Mouse (Mus musculus) stomach, postnatal 0 days (tissue): Measurements from ENCODE around the gene Nfxl1. TPM values are rescaled to one million over a fixed set of nuclear protein-coding genes. Genes with fewer than 3 reads are reported as not detected.

Source experiments
- ATAC-seq: fragments of 200-750 bp; cut with Nextera tagmentation; 2 replicates; pipeline ENCODE4 v1.8.0; 2017; ENCODE audit not compliant: low FRiP score, low TSS enrichment
- DNase-seq: peaks from one replicate; pipeline ENCODE4 v3.0.0-alpha.2; 2016; ENCODE audit warnings: low spot score
- H3K27ac ChIP-seq: fragments of 300-500 bp; sonication (generic); replicated peaks from 2 replicates; pipeline ENCODE4 v1.5.1; 2014; ENCODE audit warnings: mild to moderate bottlenecking, control low read depth
- H3K27me3 ChIP-seq: fragments of 300-500 bp; sonication (generic); 2 replicates; pipeline ENCODE4 v1.6.1; 2014; ENCODE audit warnings: low read length; ENCODE audit not compliant: control insufficient read depth, insufficient read depth
- H3K36me3 ChIP-seq: fragments of 300-500 bp; sonication (generic); 2 replicates; pipeline ENCODE4 v1.6.1; 2014; ENCODE audit warnings: low read length, mixed read lengths; ENCODE audit not compliant: control insufficient read depth, insufficient read depth
- H3K4me1 ChIP-seq: fragments of 300-500 bp; sonication (generic); replicated peaks from 2 replicates; pipeline ENCODE4 v1.6.1; 2014; ENCODE audit warnings: antibody characterized with exemption; ENCODE audit not compliant: control insufficient read depth, insufficient read depth
- H3K4me2 ChIP-seq: fragments of 300-500 bp; sonication (generic); replicated peaks from 2 replicates; pipeline ENCODE4 v1.6.1; 2014; ENCODE audit warnings: low read depth, mild to moderate bottlenecking, control low read depth, moderate library complexity
- H3K4me3 ChIP-seq: fragments of 300-500 bp; sonication (generic); 2 replicates; pipeline ENCODE4 v1.5.1; 2014; ENCODE audit warnings: low read depth, low read length, control low read depth
- H3K9ac ChIP-seq: fragments of 300-500 bp; sonication (generic); 2 replicates; pipeline ENCODE4 v1.6.1; 2014; ENCODE audit warnings: mild to moderate bottlenecking, low read length, control low read depth, mixed read lengths
- H3K9me3 ChIP-seq: fragments of 300-500 bp; sonication (generic); 2 replicates; pipeline ENCODE4 v1.6.1; 2016; ENCODE audit warnings: low read length; ENCODE audit not compliant: control insufficient read depth
- CTCF ChIP-seq: IDR thresholded peaks from 2 replicates; pipeline ENCODE4 v1.5.1; 2016; ENCODE audit warnings: antibody characterized with exemption, low read depth, mild to moderate bottlenecking, moderate library complexity
- EP300 ChIP-seq: optimal IDR thresholded peaks from 2 replicates; pipeline ENCODE3; 2016; ENCODE audit warnings: antibody characterized with exemption
- WGBS: fragments of 180-500 bp; shearing (Covaris S2); extraction: QIAGEN DNeasy Blood & Tissue Kit; methylation state at CpG from one replicate; pipeline ENCODE4 v1.1.7; 2014; 5-methylcytosine and 5-hydroxymethylcytosine counted together
- polyA plus RNA-seq: library from polyadenylated mRNA; unstranded; fragments of >200 nt; fragmentation: Nextera tagmentation; extraction: Ambion mirVana; gene quantifications from 2 replicates; pipeline ENCODE4 v1.2.1, GENCODE M21; 2015

Nfxl1 gene
- polyA plus RNA-seq, 1 experiment from 2014 or later, result 8.8 TPM

- Histone ChIP-seq H3K27ac (no peak overlapping the region), H3K36me3 (no peaks in the 10 kb centered on the region), H3K27me3 (no peaks in the 10 kb centered on the region), H3K4me3 (no peak overlapping the region), H3K4me2 (no peak overlapping the region), H3K9me3 (no peaks in the 10 kb centered on the region), H3K4me1 (no peaks in the 10 kb centered on the region), H3K9ac (no peak overlapping the region)
- TF ChIP-seq EP300 (no peak), CTCF (no peak)
- ATAC-seq (no peak), DNase-seq (no peak)
- 29% methylated on average over 12 of the region's 12 CpGs for WGBS
Observed at GRCm38 (mm10) chr5:72472317-72473009, 87.0 kb downstream of the Nfxl1 start.

- no peak overlapping the region for H3K9ac ChIP-seq
- no peaks in the 10 kb centered on the region for H3K36me3 ChIP-seq
- H3K27me3 ChIP-seq, result no peaks in the 10 kb centered on the region
- H3K4me3 ChIP-seq, result no peak overlapping the region
- TF ChIP-seq EP300 (no peak), CTCF (no peak)
- ATAC-seq, result no peak
- WGBS, result 58% methylated on average over 7 of the region's 7 CpGs
- H3K27ac ChIP-seq, result no peak overlapping the region
- H3K4me2 ChIP-seq, result no peak overlapping the region
- H3K4me1 ChIP-seq, result no peaks in the 10 kb centered on the region
- no peak for DNase-seq
- H3K9me3 ChIP-seq, result no peaks in the 10 kb centered on the region
Observed at GRCm38 (mm10) chr5:72471746-72472145, 87.7 kb downstream of the Nfxl1 start.

DNA sequence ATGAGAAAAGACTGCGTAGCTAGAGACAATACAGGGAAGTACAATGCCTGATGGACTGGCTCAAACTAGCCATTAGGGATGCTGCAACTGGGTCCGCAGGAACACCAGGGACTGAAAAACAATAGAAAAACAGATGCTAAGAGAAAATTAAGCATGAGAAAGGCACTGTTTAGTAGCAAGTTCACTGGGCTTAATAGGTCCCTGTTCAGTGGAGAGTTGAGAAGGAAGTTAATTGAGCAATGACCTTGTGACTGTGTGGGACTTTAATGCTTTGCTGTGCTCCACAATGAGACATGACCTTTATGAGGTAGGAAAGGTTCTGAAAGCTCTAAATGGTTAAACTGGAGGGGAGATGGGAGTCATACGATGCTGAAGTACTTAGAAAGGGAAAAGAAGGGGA, 94.6 kb downstream of the Nfxl1 start:
- H3K4me3 ChIP-seq, result no peak overlapping the region
- DNase-seq (no peak), ATAC-seq (no peak)
- H3K36me3 ChIP-seq, result no peaks in the 10 kb centered on the region
- no peak overlapping the region for H3K9ac ChIP-seq
- TF ChIP-seq CTCF (no peak), EP300 (no peak)
- H3K27me3 ChIP-seq, result no peaks in the 10 kb centered on the region
- H3K4me2 ChIP-seq, result no peak overlapping the region
- H3K4me1 ChIP-seq, result no peaks in the 10 kb centered on the region
- 70% methylated on average over 3 of the region's 3 CpGs for WGBS
- no peak overlapping the region for H3K27ac ChIP-seq
- H3K9me3 ChIP-seq, result no peaks in the 10 kb centered on the region

Other genes starting within 250 kb of the Nfxl1 start
- 1.3 TPM in 2 replicates for gene Corin, start 55.2 kb downstream of the Nfxl1 start, polyA plus RNA-seq
- 0.15 TPM in 1 of 2 replicates, not detected in the other for gene Zar1, start 21.6 kb upstream of the Nfxl1 start, polyA plus RNA-seq
- 0.56 and 1.1 TPM in 2 replicates for gene Gm5868, start 27.9 kb upstream of the Nfxl1 start, polyA plus RNA-seq
- gene Cnga1, start 84.6 kb upstream of the Nfxl1 start, polyA plus RNA-seq, result 0.06 TPM in 1 of 2 replicates, not detected in the other
- gene Nipal1, start 88.1 kb upstream of the Nfxl1 start, polyA plus RNA-seq, result 64.5 and 64.7 TPM in 2 replicates
- gene Txk, start 193.1 kb upstream of the Nfxl1 start, polyA plus RNA-seq, result 0.16 and 0.21 TPM in 2 replicates